Mouse (Mus musculus): ENCODE results near the gene Ss18l1.
A peak's percentile ranks its signal among the peaks of the same experiment; 100 is the strongest.

Gene Ss18l1

DNA sequence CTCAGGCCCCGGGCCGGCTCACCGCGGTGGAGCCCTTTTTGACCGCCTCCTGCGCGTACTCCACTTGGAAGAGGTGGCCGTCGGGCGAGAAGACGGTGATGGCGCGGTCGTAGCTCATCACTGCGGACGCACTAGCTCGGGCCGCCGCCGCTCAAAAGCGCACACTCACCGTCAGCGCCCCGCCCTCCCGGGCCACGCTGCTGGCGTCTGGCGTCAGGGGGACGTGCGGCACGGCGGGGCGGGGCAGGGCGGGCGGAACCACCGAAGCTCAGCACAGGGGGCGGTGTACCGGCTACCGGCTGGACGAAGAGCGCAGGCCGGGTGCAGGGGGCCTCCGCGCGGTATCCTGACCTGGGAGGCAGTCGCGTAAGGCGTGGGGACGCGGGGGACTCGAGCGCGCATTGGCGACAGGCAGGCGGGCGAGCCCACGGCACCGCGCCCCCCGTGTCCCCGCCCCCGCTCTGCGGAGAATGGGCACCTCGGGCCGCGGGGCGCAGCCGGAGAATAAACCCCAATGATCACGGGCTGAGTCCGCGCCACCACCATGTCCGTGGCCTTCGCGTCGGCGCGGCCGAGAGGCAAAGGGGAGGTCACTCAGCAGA, at the start of gene Ss18l1, which contains the start of gene Psma7:
Gene Ss18l1 (plus strand): TSS at position 254 of the 602 bp plus-strand sequence.
Gene Psma7 (minus strand): TSS at position 178 of the 602 bp plus-strand sequence.
- peak; percentile 94 for DNase-seq (ENCODE audit: low spot score)

DNA sequence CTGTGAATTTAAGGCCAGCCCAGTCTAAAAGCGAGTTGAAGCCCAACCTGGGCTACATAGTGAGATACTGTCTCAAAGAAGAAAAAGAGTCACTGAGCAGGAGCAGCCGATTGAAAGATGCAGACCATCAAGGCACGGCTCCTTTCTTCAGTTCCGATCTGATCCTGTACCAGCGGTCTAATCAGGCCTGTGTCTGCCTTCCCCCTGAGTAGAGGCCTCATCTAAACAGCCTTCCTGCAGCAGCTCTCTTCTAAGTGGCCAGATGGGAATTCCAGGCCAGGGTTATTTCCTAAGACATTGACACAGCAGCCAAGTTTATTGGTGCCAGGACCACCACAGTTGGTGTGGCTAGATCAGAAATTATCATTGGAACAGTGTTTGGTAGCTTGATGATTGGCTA, 49.2 kb upstream of the Ss18l1 start:
- DNase-seq (ENCODE audit: low spot score) = no peak

DNA sequence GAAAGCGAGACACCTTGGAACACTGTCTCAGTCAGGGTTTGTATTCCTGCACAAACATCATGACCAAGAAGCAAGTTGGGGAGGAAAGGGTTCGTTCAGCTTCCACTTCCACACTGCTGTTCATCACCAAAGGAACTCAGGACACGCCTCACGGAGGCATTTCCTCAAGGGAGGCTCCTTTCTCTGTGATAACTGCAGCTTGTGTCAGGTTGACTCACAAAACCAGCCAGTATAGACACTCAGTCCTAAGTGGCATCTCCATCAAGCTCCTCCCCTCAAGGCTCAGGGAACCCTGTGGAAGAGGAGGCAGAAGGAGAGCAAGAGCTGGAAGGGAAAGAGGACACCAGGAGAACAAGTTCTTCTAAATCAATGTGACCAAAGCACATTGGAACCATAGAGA, 43.9 kb upstream of the Ss18l1 start:
- no peak for DNase-seq (ENCODE audit: low spot score)

DNA sequence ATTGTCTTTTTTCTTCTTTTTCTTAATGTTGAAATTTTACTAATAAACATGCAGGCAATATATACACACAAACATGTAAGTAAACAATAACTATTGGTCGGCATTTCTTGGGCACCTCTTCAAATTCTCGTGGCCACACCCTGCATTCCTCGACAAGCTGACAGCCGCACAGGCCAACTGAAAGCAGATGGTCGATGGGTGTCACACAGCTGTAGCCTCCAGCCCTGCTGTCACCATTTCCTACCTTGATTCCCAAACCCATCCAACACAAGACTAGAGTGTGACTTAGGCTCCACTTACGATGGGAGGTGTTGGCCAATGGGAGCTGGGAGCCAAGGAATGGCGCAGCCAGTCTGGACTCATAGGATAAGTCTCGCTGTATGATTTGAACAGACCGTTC, 40.7 kb upstream of the Ss18l1 start:
- no peak for DNase-seq (ENCODE audit: low spot score)

DNA sequence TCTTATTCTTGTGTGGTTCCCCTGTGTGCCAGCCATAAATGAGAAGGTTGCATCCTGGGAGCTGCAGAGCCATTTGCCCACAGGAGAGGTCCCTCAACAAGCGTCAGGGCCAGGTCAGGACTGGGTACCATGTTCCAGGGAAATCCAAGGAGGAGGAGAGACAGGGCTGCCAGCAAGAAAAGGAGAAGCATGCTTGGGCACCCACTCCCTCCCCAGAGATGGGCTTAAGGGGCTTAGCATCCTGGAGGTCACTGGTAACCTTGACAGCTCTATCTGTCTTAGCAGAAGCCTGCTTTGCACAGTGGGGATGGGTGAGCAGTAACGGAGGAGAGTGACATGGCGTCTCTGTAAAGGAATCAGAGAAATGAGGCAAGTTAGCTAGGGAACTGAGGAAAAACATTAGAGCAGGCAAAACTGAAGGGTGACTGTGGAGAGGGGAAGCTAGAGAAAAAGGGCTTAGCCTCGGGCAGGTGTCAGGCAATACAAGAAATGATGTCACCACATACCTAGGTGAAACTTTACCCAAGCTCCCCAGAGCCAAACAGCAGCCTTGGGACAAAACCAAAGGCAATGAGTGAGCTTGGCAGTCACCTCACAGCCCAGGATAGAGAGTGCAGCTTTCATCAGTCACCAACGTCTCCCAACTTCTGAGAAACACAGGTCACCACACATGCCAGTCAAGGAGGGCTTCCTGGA, 36.5 kb upstream of the Ss18l1 start:
- no peak for DNase-seq (ENCODE audit: low spot score)

DNA sequence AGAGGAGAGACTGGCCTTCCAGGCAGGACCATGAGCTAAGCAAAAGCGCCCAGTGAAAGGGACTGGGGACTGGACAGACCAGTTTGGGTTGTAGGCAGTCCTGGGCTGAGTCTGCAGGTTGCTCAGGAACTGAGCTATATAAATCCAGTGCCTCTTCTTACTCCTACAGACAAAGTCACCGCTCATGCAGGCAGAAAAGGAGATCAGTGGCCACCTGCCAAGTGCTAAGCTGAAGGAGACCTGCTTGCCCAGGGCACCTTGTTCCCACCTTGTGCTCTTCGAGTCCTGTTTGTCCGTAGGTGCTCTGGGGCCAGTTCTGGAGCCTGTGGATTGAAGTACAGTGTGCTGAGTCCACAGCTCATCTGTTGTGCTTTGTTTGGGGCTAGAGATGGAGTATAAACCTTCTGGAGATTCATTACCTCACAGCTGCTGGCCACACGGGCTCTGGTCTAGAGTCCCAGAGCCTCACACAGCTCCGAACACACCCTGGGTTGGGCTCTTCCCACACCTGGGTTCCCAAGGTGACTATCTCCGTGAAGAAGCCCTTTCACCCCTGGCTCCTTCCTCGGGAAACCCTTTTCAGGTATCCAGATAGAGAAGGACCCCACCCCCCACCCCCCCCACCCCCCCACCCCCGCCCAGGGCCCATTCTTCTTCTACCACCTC, 35.8 kb upstream of the Ss18l1 start:
- no peak for DNase-seq (ENCODE audit: low spot score)

DNA sequence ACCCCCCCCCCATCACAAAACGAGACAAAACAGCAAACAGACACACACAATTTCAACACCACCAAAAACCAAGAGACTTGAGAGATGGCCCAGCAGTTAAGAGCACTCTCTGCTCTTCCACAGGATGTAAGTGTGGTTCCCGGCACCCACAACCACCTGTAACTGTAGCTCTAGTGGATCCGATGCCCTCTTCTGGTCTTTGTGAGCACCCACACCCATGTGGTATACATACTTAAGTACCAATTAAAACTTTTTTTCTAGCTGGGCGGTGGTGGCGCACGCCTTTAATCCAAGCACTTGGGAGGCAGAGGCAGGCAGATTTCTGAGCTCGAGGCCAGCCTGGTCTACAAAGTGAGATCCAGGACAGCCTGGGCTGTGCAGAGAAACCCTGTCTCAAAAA, 31.6 kb upstream of the Ss18l1 start:
- DNase-seq (ENCODE audit: low spot score) = no peak

DNA sequence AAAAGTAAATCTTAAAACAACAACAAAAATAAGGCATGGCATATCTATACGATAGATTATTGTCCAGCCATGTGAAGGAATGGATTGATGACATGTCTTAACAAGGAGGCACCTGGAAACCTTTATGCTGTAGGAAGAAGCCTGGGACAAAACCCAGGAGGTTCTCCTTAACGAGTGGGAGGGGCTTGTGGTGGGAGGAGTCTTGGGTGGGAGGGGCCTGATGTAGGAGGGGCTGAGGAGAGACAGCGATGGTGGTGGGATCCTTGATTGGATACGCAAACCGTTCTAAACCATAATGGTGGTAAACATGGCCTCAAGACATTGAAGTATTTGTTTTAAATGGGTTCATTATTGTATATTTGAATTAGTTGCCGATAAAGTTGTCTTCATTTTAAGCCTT, 30.9 kb upstream of the Ss18l1 start:
- no peak for DNase-seq (ENCODE audit: low spot score)

DNA sequence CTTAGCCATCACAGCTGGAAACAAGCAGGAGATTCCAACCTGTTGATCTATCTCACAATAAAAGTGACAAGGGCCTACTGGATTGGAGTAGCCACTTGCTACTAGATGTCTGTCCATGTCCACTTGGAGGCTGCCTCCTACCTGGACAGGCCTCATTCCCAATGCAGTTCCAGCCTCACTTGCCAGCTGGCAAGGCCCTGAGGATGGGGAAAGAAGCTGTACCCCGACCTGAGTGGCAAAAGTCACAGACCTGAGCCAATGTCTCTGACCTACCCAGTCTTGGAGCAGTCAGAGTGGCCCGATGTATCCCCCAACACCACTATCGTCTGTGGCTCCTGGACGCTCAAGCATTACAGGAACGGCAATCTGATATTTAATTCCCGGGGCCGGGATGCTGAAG, 28.6 kb upstream of the Ss18l1 start:
- DNase-seq (ENCODE audit: low spot score) = no peak

DNA sequence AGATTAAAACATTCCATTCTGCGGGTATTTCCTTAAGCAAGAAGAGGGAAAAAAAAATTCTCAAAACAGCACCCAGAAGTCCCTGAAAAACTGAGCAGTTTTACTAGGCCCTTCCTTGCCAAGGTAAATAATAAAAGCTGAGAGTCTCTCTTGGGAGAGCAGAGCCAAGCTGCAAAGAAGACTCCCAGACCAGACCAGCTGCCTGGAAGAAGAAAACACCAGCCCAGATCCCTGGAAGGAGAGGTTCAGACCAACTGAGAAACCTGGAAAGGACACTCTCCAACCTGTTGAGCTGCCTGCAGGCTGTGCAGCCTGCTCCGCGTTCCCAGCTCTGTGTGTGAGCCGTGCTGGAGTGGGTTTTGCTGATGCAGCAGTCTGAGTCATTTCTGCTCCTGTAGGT, 24.7 kb upstream of the Ss18l1 start:
- DNase-seq (ENCODE audit: low spot score) = no peak

DNA sequence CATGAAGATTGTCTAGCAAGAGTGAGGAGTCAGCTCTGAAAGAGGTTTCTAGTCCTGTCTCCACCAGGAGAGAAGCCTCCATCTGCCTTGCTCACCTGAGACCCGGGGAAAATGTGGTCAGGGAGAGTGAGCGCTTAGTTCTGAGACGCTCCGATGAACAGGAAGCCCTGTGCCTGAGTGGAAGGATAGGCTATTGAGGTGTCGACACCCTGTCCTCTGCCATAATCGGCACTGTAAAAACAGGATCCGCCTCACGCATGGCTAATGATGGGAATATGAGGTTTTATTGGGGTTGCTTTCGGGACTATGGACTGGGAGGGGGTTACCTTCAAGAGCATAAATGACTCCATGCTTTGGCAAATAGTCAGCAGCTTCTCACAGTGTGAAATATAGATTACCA, 23.7 kb upstream of the Ss18l1 start:
- DNase-seq (ENCODE audit: low spot score) = no peak

DNA sequence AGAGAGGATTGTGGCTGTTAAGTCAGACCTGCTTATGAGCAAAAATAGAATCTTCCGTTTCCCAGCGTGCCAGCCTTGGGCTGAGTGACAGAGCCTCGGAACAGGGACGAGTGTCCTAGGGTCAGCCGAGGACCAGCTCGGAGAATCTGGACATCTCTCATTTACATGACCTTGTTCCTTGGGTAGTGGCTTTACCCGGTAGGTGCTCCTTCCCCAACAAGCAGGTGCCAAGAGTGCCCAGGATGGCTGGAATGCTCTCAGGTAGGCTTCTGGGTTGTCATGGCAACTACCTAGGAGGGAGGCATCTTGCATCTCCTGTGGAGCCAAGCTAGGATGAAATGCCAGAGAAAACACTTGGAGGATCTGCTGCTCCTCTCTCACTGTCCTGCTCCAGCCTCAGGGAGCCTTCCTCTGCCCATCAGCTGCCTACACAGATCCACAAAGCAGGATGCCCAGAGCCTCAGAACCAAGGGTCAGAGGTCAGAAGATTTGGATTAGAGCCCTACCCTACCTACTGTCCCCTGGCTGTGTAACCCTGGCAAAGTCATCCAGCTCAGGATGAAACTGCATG, 22.1 kb upstream of the Ss18l1 start:
- no peak for DNase-seq (ENCODE audit: low spot score)

DNA sequence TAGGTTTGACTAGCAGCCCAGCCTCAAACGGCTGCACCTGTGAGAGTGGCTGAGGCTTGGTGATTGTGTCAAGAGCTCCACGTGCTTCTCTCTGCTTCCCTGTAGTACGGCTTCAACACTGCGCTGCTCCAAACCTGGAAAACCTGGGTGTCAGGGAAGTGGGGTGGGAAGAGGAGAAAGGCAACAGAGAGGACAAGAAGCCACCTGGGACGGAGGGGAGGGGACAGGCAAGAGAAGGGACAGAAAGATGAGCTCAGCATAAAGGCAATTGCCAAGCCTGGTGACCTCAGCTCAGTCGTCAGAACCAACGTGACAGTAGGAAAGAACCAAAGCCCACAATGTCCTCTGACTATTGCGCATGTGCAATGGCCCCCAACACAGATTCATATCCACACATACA, 21.4 kb upstream of the Ss18l1 start:
- DNase-seq (ENCODE audit: low spot score) = no peak

DNA sequence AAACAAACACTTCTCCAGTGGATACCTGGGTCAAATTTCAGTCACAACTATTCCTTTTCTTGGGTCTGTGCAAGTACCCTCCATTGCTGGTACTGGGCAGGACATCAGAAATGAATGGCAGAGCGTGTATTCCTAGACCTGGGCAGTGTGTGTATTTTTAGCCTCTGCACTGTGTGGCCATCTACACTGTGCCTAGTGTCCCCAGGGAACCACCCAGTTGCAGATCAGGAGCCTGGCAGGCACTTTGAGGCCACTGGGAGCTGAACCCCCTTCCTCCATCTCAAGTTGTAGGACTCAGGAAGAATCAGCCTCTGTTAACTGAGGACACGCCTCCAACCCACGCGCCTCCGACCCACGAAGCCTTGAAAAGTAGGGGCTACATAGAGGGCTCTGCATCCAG, 19.6 kb upstream of the Ss18l1 start:
- DNase-seq (ENCODE audit: low spot score) = no peak

DNA sequence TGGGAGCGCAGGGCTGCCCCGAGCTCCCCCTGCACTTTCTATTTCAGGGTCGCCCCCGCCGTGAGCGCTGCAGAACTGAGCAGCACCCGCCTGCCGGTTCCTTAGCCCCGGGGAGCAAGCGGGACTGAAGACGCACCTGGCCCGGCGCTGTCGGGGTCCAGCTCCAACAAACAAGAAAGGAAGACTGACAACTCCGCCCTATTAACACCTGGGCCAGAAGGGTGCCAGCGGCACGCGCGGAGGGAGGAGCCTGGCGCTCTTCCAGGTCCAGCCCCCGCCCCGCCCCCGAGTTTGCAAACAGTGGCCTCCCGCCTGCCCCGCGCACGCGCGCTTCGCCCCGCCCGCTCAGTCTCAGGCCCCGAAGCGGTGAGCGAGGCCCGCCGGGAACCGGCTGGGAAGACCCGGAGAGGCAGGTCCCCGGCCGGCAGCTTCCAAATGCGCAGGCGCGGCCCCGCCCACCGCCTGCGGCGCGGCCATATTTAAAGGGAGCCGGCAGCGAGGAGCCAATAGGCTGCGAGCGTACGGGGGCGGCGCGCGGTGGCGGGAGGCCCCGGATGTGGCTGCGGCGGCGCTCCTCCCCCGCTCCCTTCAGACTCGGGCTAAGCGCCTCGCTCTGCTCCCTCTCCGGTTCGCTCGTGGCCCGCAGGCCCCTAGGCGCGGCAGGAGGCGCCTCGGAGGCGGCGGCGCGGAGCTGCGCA, 17.8 kb upstream of the Ss18l1 start, which contains the start of gene Lsm14b:
Gene Lsm14b (plus strand): TSS at position 587 of the 698 bp plus-strand sequence.
- peak; percentile 98 for DNase-seq (ENCODE audit: low spot score)

DNA sequence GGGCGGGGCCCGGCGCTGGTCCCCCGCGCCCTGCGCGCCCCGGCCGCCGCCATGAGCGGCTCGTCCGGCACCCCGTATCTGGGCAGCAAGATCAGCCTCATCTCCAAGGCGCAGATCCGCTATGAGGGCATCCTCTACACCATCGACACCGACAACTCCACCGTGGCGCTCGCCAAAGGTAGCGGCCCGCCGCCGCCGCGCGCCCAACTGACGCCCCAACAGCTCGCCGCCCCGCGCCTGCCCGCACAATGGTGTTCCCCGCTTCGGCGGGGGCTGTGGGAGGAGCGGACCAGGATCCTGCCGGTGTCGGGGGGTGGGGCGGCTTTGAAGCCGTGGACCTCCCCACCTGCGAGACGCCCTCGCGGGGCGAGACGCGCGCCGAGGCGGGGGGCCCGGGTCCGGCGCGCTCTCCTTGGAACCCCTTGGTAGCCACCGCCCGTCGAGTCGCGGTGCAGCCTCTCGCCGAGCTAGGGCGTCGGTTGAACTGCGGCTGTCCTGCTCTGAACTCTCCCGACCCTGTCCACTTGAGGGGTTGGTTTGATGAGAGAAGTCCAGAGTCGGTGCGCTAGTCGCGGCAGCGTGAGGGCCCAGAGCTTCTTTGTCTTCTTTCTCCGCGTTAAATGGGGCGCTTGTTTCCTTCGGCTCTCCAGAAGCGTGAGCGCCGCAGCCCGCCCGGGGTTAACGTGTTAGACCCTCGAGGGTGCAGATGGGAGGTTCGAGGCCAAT, 17.0 kb upstream of the Ss18l1 start:
- peak; percentile 45 for DNase-seq (ENCODE audit: low spot score)

DNA sequence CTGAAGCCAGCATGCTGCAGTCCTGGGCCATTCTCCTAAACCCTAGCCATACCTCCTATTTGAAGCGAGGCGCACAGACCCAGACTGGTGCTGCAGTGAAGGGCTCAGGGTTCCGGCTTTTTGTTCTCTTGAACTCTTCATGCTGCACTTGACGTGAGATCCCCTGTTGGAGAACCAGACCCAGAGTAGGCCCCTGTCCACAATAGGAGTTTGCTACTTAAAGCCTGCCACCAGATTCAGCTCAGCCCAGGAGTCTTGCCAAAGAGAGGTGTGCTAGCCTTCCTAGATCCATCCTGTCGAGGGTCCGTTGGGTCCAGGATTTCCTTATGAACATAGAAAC, 16.5 kb upstream of the Ss18l1 start:
- no peak for DNase-seq (ENCODE audit: low spot score)

DNA sequence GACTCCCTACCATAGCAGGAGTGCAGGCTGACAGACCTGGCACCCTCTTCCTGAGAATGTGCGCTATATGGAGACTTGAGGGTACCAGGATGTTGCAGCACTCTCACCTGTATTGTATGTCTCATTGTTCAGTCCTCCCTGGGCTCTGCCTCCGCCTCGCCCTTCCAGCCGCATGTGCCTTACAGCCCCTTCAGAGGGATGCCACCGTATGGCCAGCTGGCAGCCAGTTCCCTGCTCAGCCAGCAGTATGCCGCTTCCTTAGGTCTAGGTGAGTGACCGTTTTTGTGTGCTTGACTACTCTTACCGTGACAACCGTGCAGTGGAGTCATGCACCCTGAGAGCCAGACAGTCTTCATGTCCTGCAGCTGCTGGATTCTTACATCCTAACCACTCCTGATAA, 14.5 kb upstream of the Ss18l1 start:
- no peak for DNase-seq (ENCODE audit: low spot score)

DNA sequence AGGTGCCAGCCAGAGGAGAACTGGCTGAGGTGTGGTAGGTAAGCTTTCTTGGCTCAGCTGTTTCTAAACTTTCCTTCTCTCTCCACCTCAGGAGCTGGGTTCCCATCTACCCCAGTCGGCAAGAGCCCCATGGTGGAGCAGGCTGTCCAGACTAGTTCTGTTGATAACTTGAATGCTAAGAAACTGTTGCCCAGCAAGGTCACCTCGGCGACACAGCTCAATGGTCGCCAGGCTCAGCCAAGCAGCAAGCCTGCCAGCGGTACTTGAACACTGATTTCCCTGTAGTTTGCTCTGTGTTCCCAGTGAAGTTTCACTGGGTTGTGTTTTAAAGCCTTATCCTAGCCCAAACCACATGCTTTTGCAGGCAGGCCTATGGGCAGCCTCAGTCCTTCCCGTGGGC, 11.0 kb upstream of the Ss18l1 start:
- no peak for DNase-seq (ENCODE audit: low spot score)

DNA sequence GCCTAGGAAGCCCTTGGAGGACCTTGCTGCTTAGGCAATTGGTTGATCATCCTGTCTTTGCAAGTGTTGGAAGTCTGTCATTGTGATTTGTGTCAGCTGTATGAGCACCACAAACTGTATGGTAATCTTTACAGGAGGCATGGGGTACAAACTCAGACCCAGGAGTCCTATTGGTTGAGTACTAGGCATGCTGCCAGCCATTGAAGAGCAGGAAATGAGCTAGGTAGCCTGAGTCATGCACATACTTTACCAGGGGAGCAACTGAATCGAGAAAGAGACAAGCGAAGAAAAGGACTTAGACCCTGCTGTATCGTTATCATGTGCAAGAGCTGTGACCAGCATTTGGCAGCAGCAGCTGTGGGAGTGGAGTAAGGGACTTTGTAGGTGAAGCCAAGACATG, 9.4 kb upstream of the Ss18l1 start:
- DNase-seq (ENCODE audit: low spot score) = no peak

DNA sequence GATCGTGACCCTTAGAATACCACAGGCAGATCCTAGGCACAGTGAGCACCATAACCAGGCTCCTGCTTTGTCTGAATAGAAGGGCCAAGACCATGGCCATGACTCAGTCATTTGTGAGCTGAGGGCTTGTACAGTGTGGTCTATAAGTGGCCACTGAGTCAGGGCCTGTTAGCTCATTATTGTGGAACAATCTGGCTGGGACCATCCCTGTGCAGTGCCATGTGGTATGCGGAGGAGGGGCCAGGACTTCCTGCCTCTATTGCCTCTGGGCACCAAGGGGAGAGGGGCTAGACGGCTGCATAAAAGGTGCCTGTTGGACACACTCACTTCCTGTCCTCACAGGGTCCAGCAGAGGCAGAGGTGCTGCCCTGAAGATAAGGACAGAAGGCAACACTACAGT, 8.4 kb upstream of the Ss18l1 start:
- DNase-seq (ENCODE audit: low spot score) = no peak

DNA sequence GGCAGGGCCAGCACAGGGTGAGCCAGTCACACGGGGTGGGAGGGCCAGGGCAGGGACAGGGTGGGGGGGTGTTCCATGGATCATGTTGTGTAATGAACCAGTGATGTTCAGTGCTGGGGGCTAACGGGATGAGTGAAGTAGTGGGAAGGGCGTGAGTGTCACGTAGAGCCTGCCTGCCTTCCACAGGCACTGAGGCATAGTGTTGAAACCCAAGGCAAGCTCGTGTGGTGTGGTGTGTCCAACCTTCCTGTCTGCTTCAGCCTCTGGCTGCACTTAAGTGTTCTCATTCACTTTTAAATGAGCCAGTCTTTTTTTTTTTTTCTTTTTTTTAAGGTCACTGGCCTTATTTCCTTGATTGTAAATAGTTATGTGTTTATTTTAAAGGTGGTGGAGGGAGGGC, 7.6 kb upstream of the Ss18l1 start:
- DNase-seq (ENCODE audit: low spot score) = no peak

All from embryo, embryonic 10.5 days (tissue).